Comparison of ENCODE assay signal across 18 mouse cellular contexts in the genomic region with DNA sequence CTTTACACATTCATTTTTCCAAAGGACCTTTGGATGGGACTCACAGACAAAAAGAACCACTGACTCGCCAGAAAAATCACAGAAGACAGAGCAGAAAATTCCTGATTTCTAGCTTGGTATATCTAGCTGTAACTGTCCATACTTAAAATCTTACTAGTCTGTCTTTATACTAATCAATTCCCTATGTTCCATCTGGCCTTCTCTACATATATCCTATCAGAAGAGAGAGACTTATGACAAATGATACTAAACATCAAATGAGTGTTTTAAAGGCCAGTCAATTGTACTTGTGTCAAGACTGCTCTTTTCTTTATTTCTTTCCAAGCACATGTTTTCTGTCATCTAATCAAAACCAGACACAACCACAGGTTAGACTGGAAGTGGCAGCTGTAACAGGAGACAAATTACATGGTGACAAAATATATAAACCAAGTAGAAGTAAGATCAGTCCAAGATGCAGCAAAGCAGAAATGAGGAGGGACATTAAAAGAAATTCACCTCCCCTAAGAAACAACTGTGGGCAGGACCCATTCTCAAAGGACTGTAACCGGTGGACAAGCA.
"Had no signal": no experiment of that assay in that cellular context is flagged by ENCODE, and none has a peak within 500 bp of the region (broad histone marks: within the 10 kb centered on the region; RNA-seq: fewer than 3 reads in every experiment).

No protein-coding gene starts in this region.

- H3K36me3 ChIP-seq: liver, embryonic 13.5 days; lung, embryonic 15.5 days; midbrain, embryonic 12.5 days; neural tube, embryonic 13.5 days had no signal

- H3K4me1 ChIP-seq: liver, embryonic 13.5 days; lung, embryonic 15.5 days; megakaryocyte, embryonic 14.5 days; midbrain, embryonic 12.5 days; neural tube, embryonic 13.5 days had no signal

- ATAC-seq: liver, postnatal 0 days; midbrain, embryonic 16.5 days had no signal

- H3K27me3 ChIP-seq: liver, embryonic 13.5 days; lung, embryonic 15.5 days; megakaryocyte, embryonic 14.5 days; midbrain, embryonic 12.5 days; neural tube, embryonic 13.5 days had no signal

- H3K9me3 ChIP-seq: liver, embryonic 13.5 days; lung, embryonic 15.5 days; midbrain, embryonic 12.5 days; neural tube, embryonic 13.5 days had no signal

- H3K4me3 ChIP-seq: layer of hippocampus, adult 2 months; liver, embryonic 13.5 days; lung, embryonic 15.5 days; megakaryocyte, embryonic 14.5 days; midbrain, embryonic 12.5 days; neural tube, embryonic 13.5 days had no signal

- H3K27ac ChIP-seq: layer of hippocampus, adult 2 months; liver, embryonic 13.5 days; lung, embryonic 15.5 days; macrophage; midbrain, embryonic 12.5 days; neural tube, embryonic 13.5 days had no signal

- H3K9ac ChIP-seq: liver, embryonic 13.5 days; liver, postnatal 0 days; lung, embryonic 15.5 days; midbrain, embryonic 12.5 days; neural tube, embryonic 13.5 days had no signal

- H3K4me2 ChIP-seq: liver, embryonic 13.5 days; lung, embryonic 15.5 days; midbrain, embryonic 12.5 days; neural tube, embryonic 13.5 days had no signal

- DNase-seq: kidney, postnatal 36 days; left cerebral cortex, postnatal 4 days; liver; liver, embryonic 13.5 days; liver, postnatal 0 days; lung, postnatal 14 days; retina, postnatal 1 day; right cerebral cortex, postnatal 4 days; spleen, adult 18-20 months; thymus, adult 18-20 months; thymus, postnatal 14 days had no signal
